ENCODE assay signal across 9 mouse cellular contexts in the genomic region with DNA sequence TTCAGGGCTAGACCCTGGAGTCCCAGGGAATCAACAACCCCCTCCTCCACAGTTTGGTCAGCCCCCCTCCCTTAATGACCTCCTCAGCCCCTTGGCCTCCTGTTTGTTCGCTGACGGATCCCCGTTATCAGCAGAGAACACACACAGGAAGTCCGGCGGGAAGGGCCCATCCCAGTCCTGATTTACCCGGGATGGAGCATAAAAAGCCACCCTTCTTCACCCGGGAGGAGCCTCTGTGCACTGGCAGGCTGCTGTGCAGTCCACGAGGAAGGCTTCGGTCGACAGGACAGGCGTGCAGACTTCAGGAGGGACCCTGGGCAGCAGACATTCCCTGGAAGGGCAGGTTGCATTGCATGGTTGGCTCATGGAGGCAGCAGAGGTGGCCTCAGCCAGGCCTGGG. TPM values are rescaled to one million over a fixed set of nuclear protein-coding genes. Genes with fewer than 3 reads are reported as not detected.
DNase-seq lines count a peak whose midpoint lies in the region; ATAC-seq lines count a peak whose summit lies in the region.
"Had no signal": no experiment of that assay in that cellular context is flagged by ENCODE, and none has a peak within 500 bp of the region (broad histone marks: within the 10 kb centered on the region; RNA-seq: fewer than 3 reads in every experiment).

No protein-coding gene starts in this region.

- peaks cover 97% of the 10 kb centered on the region for H3K4me1 ChIP-seq in megakaryocyte, embryonic 14.5 days
- H3K4me1 ChIP-seq in heart, embryonic 13.5 days, result peaks cover 59% of the 10 kb centered on the region

- no peak for ATAC-seq in megakaryocyte, adult 5-6 weeks (ENCODE audit: poor library complexity, severe bottlenecking)
- ATAC-seq in heart, embryonic 13.5 days (ENCODE audit: extremely low read depth, insufficient number of reproducible peaks, low FRiP score, low TSS enrichment), result no peak; the same call in 1 of the 2 replicates

- peak; percentile 85 for DNase-seq in kidney, postnatal 14 days
- DNase-seq in lung, postnatal 36 days, result peak; percentile 89
- DNase-seq in left cerebral cortex, adult 9 months (ENCODE audit: low spot score in 2 of 2), result no peak
- DNase-seq in urinary bladder, adult 2 months (ENCODE audit: low spot score), result no peak
- no peak for DNase-seq in thymus, postnatal 36 days

- no peaks in the 10 kb centered on the region for H3K9me3 ChIP-seq in megakaryocyte, embryonic 14.5 days
- H3K9me3 ChIP-seq in heart, embryonic 13.5 days, result no peaks in the 10 kb centered on the region

- peaks cover 58% of the 10 kb centered on the region for H3K27me3 ChIP-seq in megakaryocyte, embryonic 14.5 days (replicated peaks)
- H3K27me3 ChIP-seq in heart, embryonic 13.5 days (replicated peaks), result no peaks in the 10 kb centered on the region

- 22% methylated on average over 11 of the region's 11 CpGs for WGBS in heart, embryonic 13.5 days

- peak overlapping the region; percentile 14 for H3K4me2 ChIP-seq in heart, embryonic 13.5 days

- peak overlapping the region; percentile 89 for H3K9ac ChIP-seq in heart, embryonic 13.5 days

- H3K36me3 ChIP-seq in megakaryocyte, embryonic 14.5 days (replicated peaks; ENCODE audit: low read length), result peaks cover 15% of the 10 kb centered on the region
- no peaks in the 10 kb centered on the region for H3K36me3 ChIP-seq in heart, embryonic 13.5 days

- H3K27ac ChIP-seq in heart, embryonic 13.5 days (replicated peaks), result peak overlapping the region; percentile 89

- peak overlapping the region; percentile 93 for H3K4me3 ChIP-seq in megakaryocyte, embryonic 14.5 days (replicated peaks)
- H3K4me3 ChIP-seq in heart, embryonic 13.5 days, result peak overlapping the region; percentile 75

RNA-seq across cellular contexts. Expression of gene Gm20532, which starts 2.8 kb away (rescaled TPM):
- not detected in 2 replicates for polyA plus RNA-seq in megakaryocyte, embryonic 14.5 days (2012; ENCODE audit: insufficient read depth, low replicate concordance)
- total RNA-seq in megakaryocyte, adult 5-6 weeks (2015), result 0.36 TPM in 1 of 2 replicates, not detected in the other
- total RNA-seq in megakaryocyte, adult 5-6 weeks (2017), result not detected in 2 replicates
- not detected in 2 replicates for polyA plus RNA-seq in heart, embryonic 13.5 days (2015; fragmentation: Nextera tagmentation; extraction: Ambion mirVana)
- not detected in 2 replicates for polyA plus RNA-seq in urinary bladder, adult 2 months (2012; rRNA removed)
- total RNA-seq: hematopoietic stem cell, adult 5-6 weeks had no signal

RNA-seq across cellular contexts. Expression of gene Egfl7, which starts 3.8 kb away (rescaled TPM):
- 19.7 and 90.5 TPM in 2 replicates for polyA plus RNA-seq in megakaryocyte, embryonic 14.5 days (2012; ENCODE audit: insufficient read depth, low replicate concordance)
- total RNA-seq in megakaryocyte, adult 5-6 weeks (2015), result 1.6 and 3.1 TPM in 2 replicates
- 3.7 and 3.9 TPM in 2 replicates for total RNA-seq in megakaryocyte, adult 5-6 weeks (2017)
- 170 and 185 TPM in 2 replicates for polyA plus RNA-seq in heart, embryonic 13.5 days (2015; fragmentation: Nextera tagmentation; extraction: Ambion mirVana)
- 155 and 208 TPM in 2 replicates for polyA plus RNA-seq in urinary bladder, adult 2 months (2012; rRNA removed)

RNA-seq across cellular contexts. Expression of gene Agpat2, which starts 20.6 kb away (rescaled TPM):
- polyA plus RNA-seq in megakaryocyte, embryonic 14.5 days (2012; ENCODE audit: insufficient read depth, low replicate concordance), result 34.1 and 41.8 TPM in 2 replicates
- 37.0 and 41.9 TPM in 2 replicates for total RNA-seq in megakaryocyte, adult 5-6 weeks (2015)
- total RNA-seq in megakaryocyte, adult 5-6 weeks (2017), result 38.1 and 43.6 TPM in 2 replicates
- polyA plus RNA-seq in heart, embryonic 13.5 days (2015; fragmentation: Nextera tagmentation; extraction: Ambion mirVana), result 21.8 and 23.2 TPM in 2 replicates
- polyA plus RNA-seq in urinary bladder, adult 2 months (2012; rRNA removed), result 48.3 and 63.6 TPM in 2 replicates

RNA-seq across cellular contexts. Expression of gene Fam69b, which starts 44.6 kb away (rescaled TPM):
- 1.2 TPM in 1 of 2 replicates, not detected in the other for polyA plus RNA-seq in megakaryocyte, embryonic 14.5 days (2012; ENCODE audit: insufficient read depth, low replicate concordance)
- 0.33 TPM in 1 of 2 replicates, not detected in the other for total RNA-seq in megakaryocyte, adult 5-6 weeks (2015)
- total RNA-seq in megakaryocyte, adult 5-6 weeks (2017), result 0.11 and 0.33 TPM in 2 replicates
- 17.2 and 18.7 TPM in 2 replicates for polyA plus RNA-seq in heart, embryonic 13.5 days (2015; fragmentation: Nextera tagmentation; extraction: Ambion mirVana)
- polyA plus RNA-seq in urinary bladder, adult 2 months (2012; rRNA removed), result 11.5 and 12.5 TPM in 2 replicates

Comparison
In these comparisons a context has a peak if more than half of its experiments do, and no peak if none do; other contexts are left out.
1. DNase-seq: peak in kidney, postnatal 14 days (single experiment) and lung, postnatal 36 days (single experiment); none in left cerebral cortex, adult 9 months (0 of 2), urinary bladder, adult 2 months (single experiment) and thymus, postnatal 36 days (0 of 2).